Mouse (Mus musculus): ENCODE data around the gene Osbpl9.

The Osbpl9 gene

DNA sequence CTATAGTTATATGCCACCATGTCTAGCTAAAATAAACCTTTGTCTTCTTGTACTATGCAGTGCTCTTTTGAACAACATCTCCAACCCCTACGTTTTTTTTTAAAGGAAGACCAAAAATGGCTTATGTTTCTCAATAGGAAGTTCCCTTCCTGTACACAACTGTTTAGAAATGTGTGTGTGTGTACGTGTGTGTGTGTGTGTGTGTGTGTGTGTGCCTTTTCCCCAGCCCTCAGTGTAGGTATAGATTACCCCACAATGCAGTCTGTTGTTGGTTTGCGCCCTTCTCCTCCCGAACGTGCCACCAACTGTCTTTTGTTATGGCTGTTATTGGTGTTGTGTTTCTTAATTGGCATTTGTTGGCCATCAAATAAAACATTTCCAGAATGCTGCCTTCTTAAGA lies 5.5 kb upstream of the Osbpl9 start:
- no peak for DNase-seq (ENCODE audit: low read depth)

DNA sequence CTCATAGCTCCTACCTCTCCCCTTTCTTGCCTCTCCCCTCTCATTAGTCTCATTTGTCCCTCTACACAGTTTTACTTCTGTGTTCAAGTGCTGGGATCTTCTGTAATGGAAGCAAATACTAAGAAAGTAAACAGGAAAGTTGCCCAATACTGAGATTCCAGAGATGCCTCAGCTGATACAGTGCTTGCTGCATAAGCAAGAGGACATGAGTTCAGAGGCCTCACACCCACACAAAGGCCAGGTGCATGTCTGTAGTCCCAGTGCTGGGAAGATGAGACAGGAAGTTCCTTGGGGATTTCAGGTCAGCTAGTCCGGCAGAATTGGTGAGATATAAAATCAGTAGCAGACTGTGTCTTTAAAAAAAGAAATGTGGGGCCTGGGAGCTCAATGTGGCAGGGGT lies 2.3 kb upstream of the Osbpl9 start:
- no peak for DNase-seq (ENCODE audit: low read depth)

DNA sequence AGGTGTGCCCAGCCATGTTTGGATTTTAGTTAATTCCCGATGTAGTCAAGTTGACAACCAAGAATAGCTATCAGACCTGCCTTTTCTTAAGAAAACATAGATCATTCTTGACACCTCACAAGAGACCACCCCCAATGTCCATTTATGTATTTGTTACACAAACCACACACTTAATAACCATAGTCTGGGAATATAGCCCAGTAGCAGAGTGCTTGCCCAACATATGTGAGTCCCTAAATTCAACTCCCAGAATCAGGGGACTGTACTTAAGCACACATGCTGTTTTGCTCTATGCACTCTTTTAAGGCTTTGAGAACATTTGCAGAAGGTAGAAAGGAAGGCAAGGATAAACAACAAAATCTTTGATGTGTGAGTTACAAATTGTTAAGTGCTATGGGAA lies 1.9 kb upstream of the Osbpl9 start:
- no peak for DNase-seq (ENCODE audit: low read depth)

DNA sequence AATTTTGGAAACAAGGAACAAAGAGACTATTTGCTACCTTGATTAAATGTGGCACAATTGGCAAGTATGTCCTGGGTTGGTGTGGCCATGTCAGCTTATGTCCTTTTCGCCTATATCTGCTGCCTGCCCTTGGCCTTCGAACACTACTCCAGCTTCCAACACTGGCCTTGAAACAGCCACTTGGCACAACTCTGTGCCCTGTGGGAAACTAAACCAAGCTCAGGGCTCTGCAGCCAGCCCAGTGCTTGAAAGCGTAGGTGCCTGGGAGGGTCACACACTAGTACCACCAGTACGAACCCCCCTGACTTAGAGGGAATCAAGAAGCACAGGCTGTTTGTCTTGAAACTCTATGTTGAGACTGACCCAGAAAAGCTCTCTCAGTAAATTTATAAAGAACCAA lies 3.0 kb downstream of the Osbpl9 start:
- DNase-seq (ENCODE audit: low read depth): no peak

DNA sequence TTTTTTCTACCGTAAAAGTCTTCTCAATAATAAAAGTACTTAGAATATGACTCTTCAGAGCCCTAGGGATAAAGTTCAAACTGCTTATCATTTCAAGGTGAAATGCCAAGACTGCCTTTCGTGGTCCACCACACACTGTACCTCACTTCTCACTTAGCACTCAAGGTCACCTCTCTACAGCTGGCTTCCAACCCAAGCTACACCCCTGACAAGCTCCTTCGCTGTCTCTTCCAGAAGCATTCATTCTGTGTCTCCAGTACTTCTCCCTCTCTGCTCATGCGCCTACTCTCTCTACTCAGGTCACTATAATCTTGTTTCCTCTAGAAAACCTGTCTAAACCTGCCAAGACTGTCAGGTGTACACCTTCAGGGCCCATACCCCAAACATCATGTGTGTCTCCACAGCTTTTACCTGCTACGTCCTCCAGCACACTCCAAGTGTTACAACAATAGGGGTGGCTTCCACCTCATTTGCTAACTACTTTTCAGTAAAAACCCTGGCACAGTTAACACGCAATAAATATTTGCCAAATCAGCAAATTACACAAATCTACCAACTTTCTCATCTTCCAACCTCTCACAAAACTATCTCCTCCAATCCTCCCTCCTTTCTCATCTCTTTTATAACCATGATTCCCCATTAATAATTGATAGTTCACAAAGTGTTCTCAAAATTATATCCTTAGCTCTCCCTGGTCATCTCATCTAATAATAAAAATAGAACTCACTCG lies 6.0 kb downstream of the Osbpl9 start:
- DNase-seq (ENCODE audit: low read depth): no peak

DNA sequence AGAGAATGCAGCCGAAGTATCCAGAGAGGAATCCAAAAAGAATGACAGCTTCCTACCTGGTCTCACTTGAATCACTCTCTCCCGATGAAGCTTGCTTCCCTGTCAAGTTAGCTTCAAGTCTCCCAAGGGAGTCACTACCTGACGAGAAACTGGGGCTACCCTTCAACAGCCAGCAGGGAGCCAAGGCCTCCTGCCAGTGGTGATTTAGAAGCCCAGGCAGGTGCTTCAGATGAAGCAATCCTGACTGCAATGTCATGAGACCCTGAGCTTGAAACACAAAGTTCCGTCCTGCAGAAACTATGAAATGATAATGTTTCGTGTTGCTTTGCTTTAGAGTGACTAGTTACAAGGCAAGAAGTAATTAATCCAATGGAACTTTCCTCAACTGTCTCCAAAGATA lies 8.2 kb downstream of the Osbpl9 start:
- DNase-seq (ENCODE audit: low read depth): no peak

DNA sequence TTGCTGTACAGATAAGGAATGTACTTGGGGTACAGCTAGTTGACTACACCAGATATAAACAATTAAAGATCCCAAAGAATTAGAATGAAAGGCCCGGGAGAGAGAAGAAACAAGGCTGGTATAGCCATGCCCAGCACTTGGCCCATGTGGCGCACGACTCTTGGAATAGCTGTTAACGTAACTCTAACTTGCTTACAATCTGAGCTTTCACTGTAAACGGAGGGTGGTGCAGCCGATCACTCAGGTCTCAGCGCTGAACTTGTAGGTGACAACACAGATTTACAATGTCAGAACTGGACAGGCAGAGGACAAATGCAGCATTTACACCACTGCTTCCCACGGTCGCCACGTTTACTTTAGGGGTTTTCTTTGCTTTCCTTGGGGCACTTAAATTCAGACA lies 10.5 kb downstream of the Osbpl9 start:
- DNase-seq (ENCODE audit: low read depth): no peak

DNA sequence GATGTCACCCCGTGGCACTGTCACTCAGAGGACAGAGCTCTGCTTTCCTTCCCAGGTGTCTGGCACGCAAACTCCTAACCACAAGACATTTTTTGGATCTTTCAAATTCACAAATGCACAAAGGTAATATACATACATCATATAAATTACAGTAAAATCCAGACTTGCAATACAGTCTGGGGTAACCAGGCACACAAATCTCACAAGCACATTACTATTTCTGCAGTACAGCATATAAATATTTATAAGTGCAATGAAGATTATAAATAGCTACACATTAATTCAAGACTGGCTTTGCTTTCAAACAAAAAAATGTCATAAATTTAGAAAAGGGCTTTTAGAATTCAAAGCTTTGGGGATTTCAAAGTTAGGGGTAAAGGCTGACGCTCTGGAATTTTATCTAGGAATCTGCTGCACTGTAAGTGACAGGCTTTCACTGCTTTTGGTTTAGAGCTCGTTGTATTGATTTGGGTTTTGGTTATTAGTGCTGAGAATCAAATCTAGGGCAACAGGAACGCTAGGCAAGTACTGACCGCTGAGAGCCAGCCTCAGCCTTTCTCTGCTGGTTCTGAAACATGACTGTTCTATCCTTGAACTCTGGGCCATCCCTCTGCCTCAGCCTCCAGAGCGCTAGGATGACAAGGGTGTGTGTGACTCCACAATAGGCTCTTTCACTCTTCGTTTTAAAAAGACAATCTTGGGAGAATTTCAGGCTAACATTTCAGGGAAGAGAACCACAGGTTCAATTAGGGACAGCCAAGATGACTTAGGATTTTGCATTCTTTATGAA lies 16.3 kb downstream of the Osbpl9 start:
- no peak for DNase-seq (ENCODE audit: low read depth)

DNA sequence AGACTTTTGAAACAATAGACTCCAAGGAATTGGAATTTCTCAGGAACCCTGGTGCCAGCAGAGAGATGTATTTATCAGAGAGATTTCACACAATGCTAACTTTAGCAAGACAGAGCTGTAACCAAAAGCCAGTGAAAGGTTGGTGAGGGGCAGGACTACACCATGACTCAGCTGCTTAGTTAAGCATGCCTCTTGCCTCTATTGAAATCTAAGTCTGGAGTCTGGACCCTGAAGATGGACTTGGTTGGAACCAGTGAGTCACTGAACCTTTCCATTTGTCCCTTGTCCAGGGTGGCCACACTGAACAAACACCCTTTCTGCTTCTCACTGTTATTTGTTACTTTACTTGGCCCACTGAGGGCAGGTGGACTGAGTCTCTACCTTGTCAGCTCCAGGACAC lies 26.4 kb downstream of the Osbpl9 start:
- no peak for DNase-seq (ENCODE audit: low read depth)

DNA sequence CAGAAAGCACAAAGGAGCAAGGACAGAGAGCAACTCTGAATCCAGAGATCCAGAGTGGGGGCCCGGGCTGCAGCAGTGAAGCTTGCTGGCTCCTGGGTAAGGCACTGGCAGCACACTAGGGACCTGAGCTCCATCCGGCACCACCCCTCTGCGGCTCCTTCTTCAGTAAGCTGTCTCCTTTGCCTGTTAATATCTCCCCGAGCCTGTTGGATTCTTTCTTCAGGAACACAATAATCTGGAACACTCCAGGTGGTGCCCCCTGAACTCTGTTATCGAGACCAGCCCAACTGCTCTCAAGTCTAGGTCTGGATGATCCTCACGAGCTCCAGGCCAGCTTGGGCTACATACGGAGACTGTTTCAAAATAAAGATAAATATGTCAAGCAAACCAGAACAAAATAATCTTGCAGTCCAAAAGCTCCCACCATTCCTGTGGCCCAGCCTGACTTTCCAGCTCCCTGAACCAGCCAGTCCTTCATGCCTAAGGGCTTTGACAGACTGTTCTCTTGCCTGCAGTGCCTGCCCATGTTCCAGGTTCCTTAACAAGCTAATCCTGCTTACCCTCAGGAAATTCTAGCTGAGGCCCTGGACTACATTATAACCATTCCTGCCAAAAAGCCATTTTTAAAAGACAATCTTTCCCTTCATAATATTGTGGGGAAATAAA lies 28.2 kb downstream of the Osbpl9 start:
- DNase-seq (ENCODE audit: low read depth): no peak

DNA sequence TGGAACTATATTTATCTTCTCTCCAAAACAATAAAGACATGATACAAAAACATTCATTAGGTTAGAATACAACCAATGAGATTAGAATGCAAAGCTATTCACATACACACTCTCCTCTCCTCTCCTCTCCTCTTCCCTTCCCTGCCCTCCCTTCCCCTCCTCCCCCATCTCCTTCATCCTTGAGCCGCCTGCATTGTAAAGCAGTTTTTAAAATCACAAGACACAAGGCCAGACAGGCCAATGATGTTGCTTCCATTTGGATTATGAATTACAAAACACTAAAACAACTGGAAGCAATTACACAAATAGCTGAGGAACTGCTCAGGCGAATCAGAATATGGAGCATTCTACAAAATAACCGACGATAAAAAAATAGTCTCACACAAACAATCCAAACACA lies 28.7 kb downstream of the Osbpl9 start:
- no peak for DNase-seq (ENCODE audit: low read depth)

DNA sequence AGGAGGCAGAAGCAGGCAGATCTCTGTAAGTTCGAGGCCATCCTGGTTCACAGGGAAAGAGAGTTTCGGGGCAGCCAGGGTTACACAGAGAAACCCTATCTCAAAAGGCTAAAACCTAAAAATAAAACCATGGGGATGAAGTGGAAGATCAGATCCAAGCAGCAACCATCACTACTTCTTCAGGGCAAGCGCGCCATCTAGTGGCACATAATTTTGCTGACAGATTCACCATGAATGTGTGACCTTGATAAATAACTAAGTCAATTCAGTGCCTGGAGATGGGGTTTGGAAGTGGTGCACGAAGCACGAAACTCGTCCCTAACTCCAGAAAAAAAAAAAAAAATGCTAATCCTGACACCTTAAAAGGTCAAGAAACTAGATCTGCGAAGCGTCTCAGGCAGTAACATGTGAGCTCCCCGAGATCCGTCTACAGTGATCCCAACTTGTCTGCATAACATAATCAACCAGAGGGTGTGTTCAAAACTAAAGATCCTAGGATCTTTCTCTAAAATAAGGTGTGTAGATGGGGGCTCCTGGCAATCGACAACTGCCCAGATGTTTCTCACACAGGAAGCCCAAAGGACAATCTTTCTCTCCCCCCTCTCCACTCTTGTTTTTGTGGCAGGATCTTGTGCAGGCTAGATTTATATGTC lies 36.4 kb downstream of the Osbpl9 start:
- DNase-seq (ENCODE audit: low read depth): peak; percentile 87

DNA sequence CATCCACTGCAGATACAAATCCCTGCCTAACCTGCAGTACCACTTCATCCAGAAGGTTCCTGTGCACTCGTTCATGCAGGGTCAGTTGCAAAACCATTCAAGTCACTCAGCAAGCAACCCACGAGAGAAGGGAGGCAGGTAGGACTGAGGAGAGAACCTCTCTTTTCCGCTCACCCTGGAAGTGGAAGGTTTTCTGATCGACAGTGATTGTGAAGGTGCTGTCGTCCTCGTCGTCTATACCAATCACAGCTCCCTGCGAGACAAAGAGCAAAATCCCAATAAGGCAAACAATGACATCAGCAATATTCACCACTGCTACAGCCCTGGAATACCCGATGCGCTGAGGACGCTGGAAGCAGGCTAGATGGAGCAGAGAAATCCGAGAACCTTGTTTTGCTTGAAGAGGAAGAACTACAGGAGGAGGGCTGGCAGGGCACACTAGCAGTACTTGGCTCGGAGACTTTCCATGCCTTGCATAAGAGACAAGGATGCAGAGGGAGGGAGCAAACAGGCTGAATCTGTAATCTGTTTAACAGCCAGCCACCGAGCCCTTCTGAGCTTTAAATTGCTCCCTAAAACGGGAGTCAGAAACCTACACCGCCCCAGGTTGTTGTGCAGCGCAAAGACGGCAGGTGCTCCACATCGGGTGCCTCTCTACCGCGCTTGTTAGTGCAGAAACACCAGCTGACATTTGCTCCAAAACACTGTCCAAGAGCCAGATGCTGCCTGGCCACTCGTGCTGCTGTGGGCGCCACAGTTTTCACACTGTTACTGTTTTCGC lies 45.4 kb downstream of the Osbpl9 start:
- no peak for DNase-seq (ENCODE audit: low read depth)

DNA sequence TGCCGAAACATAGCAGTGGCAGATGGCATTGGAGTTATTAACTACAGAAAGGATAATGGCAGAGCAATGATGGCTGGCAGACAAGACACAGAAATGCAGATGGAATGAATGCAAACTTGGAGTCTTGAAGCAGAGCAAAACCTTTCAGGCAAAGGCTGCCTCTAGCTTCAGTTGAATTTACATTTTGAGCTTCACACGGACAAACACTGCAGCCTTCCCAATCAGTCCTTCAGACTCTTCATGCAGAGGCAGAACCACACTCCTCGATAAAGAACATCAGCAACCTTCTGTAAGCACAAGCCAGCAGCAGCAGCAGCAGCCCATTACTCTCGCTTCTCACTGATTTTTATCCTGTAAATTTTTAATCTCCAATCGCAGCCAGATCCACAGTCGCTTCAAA lies 46.0 kb downstream of the Osbpl9 start:
- DNase-seq (ENCODE audit: low read depth): no peak

DNA sequence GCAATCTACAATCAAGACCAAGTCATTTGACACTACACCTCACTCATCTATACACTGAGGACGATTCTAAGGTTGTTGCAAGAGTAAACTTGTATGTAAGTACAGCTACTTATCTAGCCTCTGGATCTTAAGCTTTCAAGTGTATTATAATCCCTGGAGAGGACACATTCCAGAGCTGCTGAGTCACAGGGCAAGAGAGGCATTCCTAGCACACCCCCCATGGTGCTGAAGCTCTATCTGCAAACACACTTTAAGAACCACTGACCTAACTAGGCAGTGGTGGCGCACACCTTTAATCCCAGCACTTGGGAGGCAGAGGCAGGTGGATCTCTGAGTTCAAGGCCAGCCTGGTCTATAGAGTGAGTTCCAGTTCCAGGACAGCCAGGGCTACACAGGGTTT lies 51.9 kb downstream of the Osbpl9 start:
- no peak for DNase-seq (ENCODE audit: low read depth)

DNA sequence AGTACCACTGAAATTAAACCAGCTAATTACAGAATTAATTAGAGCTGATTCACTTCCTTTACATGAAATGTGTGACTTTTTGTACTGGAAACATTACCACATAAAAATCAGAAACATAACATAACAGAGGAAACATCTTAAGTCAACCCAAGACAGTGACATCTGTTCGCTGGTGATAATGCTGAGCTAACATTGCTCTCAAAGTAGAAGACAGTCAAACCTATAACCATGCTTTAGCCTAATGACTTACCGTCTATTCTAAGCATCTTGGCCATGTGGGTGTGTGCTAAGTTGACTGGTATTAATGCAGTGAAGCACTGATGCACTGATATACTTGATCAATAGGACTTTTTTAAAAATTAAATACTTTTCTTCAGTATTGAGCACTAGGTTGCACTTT lies 52.7 kb downstream of the Osbpl9 start:
- DNase-seq (ENCODE audit: low read depth): no peak

DNA sequence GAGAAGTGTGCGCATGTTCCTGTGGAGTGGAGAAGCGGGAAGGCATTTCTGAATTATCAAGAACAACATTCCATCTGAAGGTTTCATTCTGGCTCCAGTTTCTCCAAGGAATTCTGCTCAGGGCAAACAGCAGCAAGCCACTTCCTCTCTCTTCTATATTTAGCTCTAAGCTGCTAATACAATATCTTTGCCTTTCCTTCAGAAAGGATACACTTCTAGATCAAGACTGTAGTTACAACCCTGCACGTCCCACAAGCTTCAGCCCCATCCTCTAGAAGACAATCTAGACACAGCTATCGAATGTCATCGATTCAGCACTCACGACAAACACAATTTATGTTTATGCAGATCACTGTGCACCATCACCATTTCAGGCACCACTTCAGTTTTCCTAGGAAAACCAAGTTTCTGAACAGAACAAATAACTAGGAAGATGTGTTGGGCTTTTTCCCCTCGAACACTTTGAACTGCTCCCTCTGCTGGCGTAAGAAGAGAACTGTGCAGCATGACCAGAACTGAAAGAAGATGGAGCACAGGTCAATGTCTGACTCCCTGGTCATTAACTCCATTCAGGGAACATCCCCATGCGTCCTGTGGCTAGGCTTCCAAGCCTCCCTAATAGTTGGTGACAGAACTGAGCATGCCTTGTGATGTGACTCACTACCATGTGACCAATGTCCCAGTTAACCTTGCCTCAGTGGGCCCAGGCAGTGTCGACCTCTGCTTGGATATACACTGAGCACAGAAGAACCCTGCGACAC lies 54.6 kb downstream of the Osbpl9 start:
- DNase-seq (ENCODE audit: low read depth): peak; percentile 73

DNA sequence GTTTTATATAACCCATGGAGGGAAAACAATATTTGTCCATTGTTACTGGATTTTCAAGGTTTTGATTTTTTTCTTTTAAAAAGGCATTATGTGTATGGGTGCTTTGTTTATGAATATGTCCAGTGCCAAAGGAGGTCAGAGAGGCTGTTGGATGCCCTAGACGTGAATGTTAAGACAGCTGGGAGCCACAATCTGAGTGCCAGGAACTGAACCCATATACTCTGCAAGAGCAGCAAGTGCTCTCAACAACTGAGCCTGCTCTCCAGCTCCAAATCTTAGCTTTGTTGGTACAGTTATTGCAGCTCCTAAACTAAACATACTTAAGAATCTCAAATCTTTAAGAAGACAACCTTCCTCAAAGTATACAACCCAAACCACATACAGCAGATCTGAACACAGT lies 59.0 kb downstream of the Osbpl9 start:
- DNase-seq (ENCODE audit: low read depth): no peak

DNA sequence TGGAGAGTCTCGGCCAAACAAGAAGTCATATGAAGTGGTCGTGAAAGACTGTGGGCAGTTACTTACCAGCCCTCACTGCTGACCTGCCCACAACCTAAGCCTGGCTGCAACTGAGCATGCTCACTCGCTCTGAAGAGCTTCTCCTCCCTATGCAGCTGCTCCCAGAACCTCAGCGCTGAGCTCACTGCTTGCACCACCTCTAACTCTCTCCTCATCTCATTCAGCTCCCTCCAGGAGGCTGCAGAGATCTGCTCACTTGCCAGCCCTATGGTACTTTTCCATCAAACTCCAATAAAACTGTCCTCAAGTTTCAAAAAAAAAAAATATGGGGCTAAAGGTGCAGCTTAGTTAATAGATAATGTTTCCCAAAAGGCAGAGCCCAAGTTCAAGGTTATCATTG lies 63.5 kb downstream of the Osbpl9 start:
- no peak for DNase-seq (ENCODE audit: low read depth)

DNA sequence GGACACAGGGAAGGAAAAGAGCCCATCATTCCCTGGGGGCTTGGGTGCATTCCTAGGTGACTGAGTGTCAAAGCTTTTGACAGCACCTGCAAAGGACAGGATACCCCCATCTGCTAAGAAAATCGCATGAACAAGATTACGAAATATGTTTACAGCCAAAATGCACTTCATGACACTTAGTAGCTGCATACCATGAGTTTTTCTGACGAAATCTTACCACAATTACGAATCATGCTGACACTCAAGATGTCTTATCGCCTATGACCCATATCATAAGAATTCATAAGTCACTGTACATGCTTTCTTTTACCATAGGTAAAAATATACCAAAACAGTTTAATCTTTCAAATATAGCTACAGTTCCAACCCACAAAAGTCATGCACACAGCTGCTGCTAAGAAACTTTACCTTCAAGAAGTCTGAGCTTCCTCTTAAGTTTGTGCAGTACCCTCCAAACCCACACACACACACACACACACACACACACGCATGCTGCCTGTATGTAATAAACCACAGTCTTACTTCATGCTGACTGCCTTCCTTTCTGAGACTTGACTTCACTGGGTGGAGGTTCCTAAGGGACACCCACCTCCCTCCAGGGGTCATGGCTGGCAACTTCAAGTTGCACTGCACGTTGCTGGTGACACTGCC lies 65.5 kb downstream of the Osbpl9 start:
- DNase-seq (ENCODE audit: low read depth): peak; percentile 77

DNA sequence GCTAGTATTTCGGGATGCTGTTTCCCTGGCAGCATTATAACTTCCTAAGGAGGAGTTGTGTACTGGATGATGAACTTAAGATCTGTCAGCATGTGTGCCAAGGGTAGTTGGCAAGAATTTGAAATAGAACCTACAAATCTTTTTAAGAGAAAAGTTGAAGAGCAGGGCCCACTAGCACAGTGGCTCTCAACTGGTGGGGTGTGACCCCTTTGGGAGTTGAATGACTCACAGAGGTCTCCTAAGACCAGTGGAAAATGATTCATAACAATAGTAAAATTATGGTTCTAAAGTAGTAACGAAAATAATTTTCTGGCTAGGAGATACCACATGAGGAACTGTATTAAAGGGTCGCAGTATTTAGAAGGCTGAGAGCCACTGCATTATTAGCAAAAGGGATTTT lies 67.1 kb downstream of the Osbpl9 start:
- DNase-seq (ENCODE audit: low read depth): no peak

Data from naive thymus-derived CD4-positive, alpha-beta T cell, adult 2 months (primary cell).